Mouse (Mus musculus): ENCODE measurements around the gene Cpe.

Cpe gene

DNA sequence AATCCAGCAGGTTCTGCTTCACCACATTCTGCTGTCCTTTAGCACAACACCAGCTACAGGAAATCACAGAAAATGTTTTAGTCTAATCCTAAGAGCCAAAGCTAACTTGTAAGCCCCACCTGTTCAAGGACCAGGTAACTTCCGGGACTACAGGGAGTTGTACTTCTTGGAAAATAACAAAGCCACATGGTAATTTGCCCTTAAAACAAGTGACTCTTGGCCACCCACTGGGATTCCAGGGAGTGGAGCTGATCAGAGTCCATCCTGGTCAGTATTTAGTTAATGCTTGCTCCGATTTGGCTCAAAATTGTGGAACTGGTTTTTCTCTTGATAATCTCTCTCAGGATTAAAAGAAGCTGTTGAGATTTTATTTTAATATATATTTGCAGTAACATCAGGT lies 61.1 kb downstream of the Cpe start:
- no peak for DNase-seq

DNA sequence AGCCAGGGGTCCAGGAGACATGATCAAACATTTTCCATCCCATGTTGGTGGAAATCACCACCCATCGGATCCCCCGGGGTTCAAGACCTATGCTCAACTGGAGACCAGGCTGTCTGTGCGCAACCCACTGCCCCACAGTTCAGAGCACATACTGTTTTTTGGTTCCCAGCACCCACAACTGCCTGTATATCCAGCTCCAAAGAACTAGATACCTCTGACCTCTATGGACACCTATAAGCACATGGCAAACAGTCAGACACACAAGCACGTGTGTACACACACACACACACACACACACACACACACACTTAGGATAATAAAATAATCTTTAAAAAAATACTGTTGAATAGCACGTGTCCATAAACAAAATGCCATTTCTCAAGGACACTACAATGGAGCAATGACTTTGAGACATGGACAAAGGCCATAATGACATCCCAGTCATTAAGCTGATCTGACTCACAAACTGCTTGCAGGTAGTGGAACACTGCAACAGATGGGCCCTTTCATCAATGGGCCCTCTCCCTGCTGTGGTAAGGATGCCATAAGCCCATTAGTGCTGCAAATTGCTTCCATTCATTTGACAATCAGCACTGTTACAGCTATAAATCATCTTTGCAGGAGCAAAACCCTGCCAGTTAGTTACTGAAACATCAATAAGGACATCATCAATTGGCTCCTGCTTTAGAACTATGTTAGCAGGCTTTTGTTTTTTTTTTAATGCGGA lies 63.7 kb downstream of the Cpe start:
- DNase-seq = no peak

DNA sequence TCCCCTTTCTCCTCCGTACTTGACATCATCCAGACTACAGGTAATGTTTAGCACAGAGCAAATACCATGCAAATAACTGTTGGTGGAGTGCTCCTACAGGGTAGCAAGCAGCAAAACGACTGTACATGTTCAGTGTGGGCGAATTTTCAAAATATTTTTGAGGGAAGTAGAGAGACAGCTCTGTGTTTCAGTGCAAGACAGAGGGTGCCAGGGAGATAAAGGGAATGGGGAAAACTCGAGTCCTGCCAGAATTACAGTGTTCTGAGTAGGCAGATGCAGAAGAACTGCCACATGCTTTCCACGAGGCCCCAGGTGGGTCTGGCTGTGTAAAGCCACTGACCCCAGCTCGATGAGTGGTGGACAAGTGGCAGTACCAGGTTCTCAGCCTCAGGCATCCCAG lies 64.8 kb downstream of the Cpe start:
- DNase-seq = no peak

DNA sequence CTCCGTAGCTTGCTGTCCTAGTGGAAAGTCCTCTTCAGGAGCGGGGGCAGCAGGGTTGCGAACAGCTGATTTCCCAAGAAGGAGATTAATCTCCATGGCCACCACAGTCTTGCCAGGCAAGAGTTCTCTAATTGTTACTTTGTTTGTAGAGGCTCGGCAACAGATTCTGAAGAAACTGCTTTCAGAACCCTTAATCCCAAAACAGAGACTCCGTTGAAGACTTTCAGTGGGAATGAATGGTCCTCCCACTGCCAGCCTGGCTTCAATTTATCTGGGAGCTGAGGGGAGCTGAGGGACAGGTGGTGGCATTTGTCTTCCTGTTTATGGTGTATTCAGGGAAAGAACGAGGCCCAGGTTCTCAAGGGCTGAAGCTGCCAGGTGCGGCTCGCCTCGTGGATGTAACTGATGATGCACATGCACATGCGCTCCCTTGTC lies 68.2 kb downstream of the Cpe start:
- DNase-seq = no peak

DNA sequence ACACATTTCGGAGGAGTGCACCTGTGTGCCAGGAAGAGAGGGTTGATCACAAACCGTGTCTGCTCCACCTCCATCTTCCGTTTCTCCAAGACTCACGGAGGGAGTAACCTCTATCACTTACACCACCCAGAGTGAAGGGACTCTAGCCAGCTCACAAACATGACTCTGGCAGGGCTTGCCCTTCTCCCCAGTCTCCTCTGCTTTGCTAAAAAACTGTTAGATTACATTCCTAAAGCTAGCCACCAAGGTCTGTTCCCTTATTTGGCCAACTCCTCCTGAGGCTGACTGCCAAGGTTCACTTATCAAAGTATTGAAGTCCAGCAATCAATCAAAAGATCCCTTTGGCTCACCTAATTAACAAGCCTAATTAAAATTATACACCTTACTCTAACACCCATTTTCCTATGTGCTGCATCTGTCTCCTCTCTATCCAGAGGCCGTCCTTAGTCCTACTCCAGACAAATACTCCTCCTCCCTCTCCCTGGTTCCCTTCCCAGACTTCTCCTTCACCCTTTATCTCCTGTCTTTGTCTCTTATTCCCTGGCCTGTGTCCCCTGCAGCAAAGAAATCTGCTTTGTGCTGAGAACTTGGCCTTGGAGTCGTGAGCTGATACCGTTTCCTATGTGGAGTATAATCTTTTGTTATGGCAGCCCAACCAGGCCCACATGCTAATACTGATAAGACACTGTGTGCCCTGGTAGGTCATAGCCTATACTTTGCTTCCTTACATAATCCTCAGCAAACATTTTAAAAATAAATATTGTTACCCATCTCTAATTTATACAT lies 72.3 kb downstream of the Cpe start:
- no peak for DNase-seq

DNA sequence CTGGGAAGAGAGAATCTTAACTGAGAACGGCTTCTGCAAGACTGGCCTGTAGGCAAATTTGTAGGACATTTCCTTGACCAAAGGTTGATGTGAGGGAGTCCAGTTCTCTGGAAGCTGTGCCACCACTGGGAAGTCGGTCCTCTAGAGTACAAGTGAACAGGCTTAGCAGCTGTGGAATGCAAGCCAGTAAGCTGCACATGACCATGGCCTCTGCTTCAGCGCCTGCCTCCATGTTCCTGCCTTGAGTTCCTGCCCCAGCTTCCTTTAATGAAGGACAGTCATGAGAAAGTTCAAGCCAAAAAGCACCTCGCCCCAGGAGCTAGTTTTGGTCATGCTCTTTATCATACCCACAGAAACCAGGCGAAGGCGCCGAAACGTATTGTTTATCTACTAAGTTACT lies 73.2 kb downstream of the Cpe start:
- DNase-seq = no peak

DNA sequence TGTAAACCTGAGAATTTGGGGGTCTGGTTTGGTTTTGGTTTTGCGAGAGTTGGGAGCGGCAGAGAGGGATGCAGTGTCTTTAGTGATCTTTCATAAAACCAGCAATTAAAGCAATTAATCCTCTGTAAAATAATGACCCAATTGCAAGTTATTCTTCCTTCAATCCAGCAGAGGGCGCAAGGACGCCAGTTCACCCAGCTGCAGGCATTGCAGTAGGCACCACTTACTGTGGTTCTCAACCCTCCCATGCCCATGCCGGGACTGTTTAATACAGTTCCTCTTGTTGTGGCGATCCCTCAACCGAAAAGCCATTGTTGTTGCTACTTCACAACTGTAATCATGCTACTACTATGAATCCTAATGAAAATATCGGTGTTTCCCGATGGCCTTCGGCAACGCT lies 74.2 kb downstream of the Cpe start:
- DNase-seq = peak; percentile 55

DNA sequence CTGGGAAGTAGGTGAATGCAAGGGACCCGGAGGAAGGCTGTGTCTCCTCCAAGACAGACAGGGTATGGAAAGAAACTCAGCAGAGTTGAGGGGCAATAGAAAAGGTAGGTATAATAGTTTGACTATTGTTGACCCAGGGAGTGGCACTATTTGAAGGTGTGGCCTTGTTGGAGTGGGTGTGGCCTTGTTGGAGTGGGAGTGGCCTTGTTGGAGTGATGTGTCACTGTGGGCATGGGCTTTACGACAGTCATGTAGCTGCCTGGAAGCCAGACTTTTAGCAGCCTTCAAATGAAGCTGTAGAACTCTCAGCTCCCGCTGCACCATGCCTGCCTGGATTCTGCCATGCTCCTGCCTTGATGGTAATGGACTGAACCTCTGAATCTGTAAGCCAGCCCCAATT lies 76.3 kb downstream of the Cpe start:
- DNase-seq = no peak

DNA sequence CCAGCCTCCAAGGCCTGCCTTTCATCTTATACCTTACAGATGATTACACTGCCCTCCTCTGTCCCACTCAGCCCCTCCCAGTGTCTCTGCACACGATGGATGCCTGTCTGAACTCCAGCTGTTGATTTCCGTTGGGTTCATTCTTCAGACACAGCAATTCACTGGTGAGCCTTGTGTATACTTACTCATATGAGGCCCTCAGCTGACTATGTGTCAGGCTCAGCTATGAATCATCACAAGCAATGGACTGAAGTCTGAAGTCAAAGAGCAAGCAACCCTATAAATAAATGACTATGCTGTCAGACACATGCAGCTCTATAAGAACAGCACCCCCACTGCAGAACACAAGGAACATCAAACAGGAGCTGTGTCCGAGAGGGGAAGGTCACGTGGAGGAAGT lies 77.4 kb downstream of the Cpe start:
- DNase-seq = no peak

DNA sequence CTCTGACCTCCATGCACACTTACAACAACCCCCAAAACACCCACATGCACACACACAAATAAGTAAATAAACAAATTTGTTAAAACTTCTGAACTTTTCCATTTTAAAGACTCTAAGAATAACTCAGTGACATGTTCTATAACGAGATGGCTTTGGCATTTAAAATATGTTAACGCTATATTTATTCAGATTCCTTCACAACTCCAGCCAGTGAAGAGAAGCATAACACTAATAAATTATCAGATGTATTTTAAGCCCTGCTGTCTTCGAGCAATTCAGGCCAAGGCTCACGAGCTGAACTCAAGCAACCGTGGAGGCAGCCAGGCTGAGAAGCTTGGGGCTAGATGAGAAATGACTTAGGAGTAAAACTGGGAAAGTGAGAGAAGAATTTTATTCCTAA lies 79.2 kb downstream of the Cpe start:
- no peak for DNase-seq

DNA sequence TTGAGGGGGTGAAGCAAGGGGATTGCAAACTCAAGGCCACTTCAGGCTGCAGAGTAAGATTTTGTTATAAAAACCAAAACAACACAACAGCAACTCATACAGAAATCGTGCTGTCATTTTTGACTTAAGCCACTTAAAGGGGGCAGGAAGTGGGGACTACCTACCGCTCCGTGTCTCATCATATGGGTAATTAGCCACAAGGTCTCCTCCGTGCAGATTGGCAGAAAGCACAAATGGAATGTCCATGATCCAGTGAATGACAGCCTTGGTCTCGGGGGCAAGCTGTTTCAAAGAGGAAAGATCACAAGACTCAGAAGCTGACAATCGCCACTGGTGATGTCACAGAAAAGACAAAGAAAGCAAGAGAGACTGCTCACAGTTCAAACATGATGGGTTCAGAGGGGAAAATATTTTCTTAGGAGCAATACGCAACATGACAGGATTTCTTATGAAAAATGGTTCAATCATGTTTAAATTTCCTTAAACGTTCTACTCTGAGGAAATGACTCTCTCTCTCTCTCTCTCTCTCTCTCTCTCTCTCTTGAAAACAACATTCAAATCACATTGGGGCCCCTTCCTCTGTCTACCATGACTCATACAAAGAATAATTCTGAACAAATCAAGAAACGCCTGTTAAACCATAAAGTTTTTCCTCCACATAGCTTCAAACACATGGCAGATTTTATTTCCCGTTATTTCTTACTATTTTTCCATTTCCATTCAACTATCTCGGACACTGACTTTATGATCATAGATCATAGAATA lies 81.5 kb downstream of the Cpe start:
- no peak for DNase-seq

DNA sequence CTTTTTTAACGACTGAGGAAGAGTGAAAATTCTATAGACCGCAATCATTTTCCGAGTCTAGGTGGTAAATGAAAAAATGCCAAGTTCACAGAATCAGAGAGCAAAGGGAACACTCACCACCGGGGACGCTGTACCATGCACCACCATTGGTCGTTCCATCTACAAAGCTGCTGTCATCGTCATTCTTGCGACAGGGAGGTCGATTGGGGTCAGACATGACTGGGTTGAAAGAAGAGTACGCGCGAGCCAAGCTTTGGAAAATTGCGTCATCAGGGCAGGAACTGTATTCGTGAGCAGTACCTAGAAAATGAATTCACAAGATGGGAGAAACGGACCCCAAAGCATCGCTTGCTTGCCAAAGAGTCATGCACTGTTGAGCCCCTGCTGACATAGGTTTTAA lies 83.9 kb downstream of the Cpe start:
- no peak for DNase-seq

DNA sequence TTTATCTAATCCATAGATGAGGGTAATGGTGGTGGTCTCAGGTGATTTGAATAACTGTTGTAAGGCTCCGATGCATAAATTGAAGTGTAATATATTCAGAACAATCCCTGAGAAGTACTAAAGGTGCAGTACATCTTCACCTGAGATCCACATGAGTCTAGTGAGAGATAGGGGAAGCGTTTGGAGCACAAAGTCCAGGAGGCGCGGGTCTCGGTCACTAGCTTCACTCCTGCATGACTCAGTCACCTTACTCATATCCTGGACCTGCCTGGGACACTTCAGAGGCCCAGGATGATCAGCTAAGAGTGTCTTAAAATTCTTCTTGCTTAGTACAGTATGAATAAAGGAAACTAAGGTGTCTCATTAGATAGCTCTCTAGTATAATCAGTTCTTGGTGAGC lies 86.8 kb downstream of the Cpe start:
- no peak for DNase-seq

DNA sequence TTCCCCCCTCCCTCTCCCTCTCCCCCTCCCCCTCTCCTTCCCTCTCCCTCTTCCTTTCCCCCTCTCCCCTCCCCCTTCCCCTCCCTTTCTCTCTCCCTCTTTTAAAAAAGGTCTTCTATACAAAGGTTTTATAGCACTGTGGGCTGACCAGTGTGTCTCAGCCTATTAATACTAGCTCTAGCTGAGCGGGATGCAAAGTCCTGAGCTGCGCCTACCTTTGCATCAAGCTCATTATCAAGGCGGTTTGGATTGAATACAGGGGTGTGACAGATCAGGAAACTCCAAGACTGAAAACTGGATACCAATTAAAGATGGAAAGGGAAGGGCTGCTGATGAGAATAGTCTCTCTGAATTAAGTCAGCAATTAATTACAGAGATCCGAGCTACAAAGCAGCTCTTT lies 94.6 kb downstream of the Cpe start:
- no peak for DNase-seq

DNA sequence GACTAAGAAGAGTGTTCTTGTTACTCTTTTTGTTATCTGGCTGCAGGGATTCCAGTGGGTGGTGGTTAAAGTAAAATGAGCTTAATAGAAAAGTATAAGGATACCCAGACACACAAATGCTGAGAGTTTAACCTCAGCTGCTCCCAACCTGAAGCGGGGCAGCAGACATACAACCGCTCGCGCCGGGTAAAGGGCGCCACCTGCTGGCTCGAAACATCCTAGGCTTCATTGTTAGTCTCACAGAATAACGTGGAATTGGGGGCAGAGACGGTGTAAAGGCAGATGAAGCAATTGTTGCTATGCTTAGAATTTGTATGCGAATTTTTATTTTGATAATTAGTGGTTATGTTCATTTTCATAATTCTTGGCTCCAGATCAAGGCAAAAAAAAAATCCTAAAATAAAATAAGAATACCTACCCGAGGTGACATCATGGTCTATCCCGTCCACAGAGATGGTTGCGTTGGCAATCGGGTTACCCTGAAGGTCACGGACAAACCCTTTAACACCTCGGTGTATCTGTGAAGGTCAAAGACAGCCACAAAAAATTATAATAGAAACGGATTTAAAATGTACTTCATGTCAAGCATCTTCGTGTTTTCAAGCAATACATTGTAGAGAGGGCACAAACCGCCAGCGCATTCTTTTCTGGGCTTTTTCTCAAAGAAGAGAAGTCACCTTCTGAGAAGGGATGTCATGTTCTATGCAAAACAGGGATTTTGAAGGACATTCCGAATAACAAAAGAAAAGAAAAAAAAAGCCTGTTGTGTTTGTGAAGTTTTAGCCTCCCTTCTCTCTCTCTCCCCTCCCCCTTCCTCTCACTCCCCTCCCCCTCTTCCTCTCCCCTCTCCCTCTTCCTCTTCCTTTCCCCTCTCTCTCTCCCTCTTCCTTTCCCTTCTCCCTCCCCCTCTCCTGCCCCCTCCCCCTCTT lies 95.5 kb downstream of the Cpe start:
- peak; percentile 77 for DNase-seq

DNA sequence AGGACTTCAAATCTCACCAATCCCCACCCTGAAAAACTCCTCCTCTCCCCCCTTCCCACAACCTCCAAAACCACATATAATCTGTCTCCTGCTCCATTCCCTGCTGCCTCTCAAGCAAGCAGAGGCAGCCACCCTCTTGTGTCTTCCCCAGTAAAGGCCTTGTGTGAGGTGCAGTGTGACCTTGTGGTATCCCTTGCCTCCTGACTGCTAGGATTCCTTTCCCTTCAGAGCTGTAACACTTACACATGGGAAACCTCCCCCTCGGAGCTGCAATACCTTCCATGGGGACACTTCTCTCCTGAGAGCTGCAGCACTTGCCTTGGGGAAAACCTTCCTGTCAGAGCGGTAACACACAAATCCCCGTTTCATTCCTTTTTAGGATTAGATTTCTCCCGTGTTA lies 96.5 kb downstream of the Cpe start:
- no peak for DNase-seq

DNA sequence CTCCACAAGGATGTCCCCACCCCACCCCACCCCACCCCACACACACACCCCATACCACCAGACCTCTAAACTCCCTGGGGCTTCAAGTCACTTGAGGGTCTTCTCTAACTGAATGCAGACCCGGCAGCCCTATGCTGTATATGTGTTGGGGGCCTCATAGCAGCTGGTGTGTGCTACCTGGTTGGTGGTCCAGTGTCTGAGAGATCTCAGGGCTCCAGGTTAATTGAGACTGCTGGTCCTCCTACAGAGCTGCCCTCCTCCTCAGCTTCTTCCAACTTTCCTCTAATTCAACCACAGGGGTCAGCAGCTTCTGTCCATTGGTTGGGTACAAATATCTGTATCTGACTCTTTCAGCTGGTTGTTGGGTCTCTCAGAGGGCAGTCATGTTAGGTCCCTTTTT lies 102.4 kb downstream of the Cpe start:
- no peak for DNase-seq

DNA sequence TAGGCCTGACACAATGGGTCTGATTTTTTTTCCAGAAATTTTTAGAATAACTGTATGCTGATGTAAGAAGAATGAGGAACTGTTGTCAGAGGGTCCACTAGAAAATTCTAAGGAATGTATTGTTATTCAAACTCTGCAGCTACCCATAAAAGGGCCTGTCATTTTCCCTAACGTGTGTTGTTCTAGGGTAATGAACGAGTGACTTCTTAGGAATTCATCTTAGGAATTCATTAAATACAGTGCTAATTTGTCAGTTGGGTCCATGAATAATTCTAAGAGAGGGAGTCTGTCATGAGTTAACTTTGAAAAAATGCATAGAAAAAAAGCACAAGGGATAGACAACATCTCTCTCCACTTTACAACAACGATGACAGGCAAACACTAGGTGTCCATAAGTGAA lies 110.0 kb downstream of the Cpe start:
- DNase-seq = no peak

DNA sequence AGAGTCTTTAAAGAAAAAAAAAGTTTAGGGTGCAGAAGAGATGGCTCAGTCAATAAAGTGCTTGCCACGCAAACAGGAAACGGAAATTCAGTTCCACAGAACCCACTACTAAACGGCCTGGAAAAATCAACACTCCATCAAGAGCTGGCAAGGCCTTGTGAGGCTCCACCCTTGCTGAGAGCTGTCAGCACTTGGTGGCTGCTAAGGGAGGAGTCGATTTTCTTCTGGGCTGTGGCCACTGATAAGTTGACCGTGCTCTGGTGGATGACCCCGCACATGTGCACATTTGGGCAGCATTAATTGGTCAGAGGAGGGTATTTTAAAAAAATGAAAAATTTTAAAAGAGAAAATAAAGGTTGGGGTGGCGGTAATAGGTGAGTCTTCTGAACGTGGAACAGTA lies 114.6 kb downstream of the Cpe start:
- no peak for DNase-seq

DNA sequence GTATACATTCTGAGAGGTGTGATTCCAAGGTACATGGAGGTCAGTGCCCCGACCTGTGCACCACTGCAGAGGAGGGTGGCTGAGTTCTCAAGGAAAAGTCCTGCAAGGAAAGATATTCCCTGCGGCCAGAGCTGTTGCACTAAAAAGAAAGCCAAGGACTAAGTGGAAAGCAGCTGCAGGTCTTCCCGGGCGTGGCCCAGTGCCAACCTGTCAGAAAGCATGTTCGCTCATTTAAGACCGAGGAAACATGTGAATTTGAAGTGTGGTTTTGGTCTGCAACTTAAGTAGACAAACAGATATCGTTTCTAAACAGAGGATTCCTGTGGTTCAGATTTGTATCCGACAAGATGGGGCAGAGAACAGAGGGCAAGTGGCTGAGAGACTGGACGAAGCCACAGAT lies 117.9 kb downstream of the Cpe start:
- peak; percentile 15 for DNase-seq

DNA sequence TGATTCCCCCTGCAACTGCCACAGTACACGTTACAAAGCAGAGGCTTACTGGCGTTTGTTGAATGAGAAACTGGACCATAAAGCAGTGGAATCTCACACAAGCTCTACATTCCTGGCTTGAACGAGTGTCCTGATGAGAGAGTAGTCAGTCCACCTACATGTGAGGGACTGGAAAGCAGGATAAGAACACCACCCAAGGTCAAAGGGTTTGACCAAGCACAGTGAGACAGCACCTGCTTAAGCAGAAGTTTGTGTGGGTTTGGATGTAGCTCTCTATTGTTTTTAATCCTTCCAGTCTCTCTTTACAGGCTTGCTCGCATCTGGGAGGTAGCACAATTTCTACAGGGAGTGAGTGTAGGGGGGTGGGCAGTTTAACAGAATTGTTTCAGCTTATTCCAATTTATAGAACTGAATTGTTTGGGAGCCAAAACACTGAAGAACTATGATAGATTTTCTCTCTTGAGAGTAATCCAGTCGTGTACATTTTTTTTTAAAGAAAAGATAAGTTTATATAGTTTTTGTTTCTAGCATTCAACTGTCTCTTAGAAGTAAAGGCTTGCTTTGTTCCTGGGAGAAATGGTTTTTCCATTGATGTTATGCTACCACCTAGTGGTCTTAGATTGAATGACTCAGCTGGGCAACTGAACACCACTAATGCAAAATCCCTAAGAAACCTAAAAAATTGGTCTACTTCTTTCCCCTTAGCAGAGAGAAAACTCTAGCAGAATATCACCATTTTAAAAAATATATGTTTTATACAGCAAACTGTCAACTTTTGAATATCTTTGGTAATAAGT lies 144.6 kb downstream of the Cpe start:
- peak; percentile 28 for DNase-seq

DNA sequence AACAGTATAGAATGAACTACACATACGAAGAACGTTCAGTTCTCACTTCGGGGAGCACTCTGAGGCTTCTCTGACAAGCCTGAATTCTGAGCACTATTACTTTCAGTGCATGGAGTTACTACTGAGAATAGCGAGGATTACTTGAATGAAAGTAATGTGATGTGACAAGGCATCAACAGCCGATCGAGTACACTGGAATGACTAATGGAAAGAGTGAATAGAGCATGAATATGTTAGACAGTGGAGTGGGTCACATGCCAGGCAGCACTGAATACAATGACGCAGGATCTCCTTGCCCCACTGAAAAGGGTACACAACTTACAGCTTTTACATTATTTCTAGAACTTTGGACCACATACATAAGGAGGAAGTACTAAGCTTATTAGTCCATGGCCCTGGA lies 149.4 kb downstream of the Cpe start:
- DNase-seq = no peak

Measured in lung, postnatal 14 days (tissue).